Mouse (Mus musculus): ENCODE data around the gene Nip7.
"Not testable (repeated sequence)": the region's sequence is repeated elsewhere in the genome, so short reads cannot be mapped to it uniquely, and the experiment has no call there.

The Nip7 gene

DNA sequence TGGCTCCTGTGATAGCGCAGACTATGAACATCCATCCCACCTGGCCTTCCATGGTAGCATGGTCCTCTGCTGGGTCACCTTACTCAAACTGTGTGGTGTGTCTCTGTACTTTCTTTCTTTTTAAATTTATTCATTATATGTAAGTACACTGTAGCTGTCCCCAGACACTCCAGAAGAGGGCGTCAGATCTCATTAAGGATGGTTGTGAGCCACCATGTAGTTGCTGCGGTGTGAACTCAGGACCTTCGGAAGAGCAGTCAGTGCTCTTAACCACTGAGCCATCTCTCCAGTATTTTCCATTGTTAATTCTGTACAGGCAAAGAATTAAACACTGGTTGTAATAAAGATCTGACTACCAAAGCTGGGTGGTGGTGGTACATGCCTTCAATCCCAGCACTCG, 51.4 kb downstream of the Nip7 start:
- Histone ChIP-seq H3K4me1 (replicated peaks; ENCODE audit: low read depth, low read length) (peaks cover 53% of the 10 kb centered on the region), H3K4me3 (replicated peaks; ENCODE audit: low read length) (peak overlapping the region; percentile 76)
- H3K36me3 ChIP-seq (ENCODE audit: insufficient read depth, low read length); H3K9me3 ChIP-seq (ENCODE audit: low read length); H3K27me3 ChIP-seq (ENCODE audit: insufficient read depth, low read length): not testable (repeated sequence)
- peak; percentile 30 for TF ChIP-seq CTCF (conservative IDR thresholded peaks at IDR 0.05; ENCODE audit: low read length)

GRCm38 (mm10) chr8:107108978-107109720, 52.5 kb downstream of the Nip7 start:
- no peaks in the 10 kb centered on the region for H3K36me3 ChIP-seq (ENCODE audit: insufficient read depth, low read length)
- peaks cover 64% of the 10 kb centered on the region for H3K4me1 ChIP-seq (replicated peaks; ENCODE audit: low read depth, low read length)
- H3K27me3 ChIP-seq (ENCODE audit: insufficient read depth, low read length) = no peaks in the 10 kb centered on the region
- H3K4me3 ChIP-seq (replicated peaks; ENCODE audit: low read length) = peak overlapping the region; percentile 76
- TF ChIP-seq NANOG (IDR thresholded peaks at IDR 0.05; ENCODE audit: borderline replicate concordance, low read length) (no peak; the same call in 1 of the 2 replicates), CTCF (conservative IDR thresholded peaks at IDR 0.05; ENCODE audit: low read length) (no peak), POU5F1 (IDR thresholded peaks at IDR 0.05; ENCODE audit: borderline replicate concordance, low read length) (no peak)
- no peaks in the 10 kb centered on the region for H3K9me3 ChIP-seq (ENCODE audit: low read length)

DNA sequence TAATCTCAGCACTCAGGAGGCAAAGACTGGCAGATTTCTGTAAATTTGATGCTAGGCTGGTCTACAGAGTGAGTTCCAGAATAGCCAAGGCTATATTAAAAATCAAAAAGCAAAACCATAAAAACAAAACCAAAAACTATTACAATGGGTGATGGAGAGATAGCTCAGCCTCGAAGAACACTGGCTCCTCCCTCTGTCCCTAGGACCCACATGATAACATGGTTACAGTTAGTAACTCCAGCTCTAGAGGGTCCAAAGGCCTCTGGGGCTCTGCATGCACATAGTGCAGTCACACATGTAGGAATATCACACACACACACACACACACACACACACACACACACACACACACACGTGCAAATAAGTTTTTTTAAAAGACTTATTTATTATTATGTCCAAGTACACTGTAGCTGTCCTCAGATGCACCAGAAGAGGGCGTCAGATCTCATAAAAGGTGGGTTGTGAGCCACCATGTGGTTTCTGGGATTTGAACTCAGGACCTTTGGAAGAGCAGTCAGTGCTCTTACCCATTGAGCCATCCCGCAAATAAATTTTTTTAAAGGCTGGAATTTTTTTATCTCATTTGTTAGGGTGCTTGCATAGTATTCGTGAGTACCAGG, 53.2 kb downstream of the Nip7 start:
- H3K9me3 ChIP-seq (ENCODE audit: low read length) = no peaks in the 10 kb centered on the region

More for the DNA sequence above, 53.2 kb downstream of the Nip7 start:
- H3K36me3 ChIP-seq (ENCODE audit: insufficient read depth, low read length) = no peaks in the 10 kb centered on the region
- peak overlapping the region; percentile 76; the same call in 1 of the 2 replicates for H3K4me3 ChIP-seq (replicated peaks; ENCODE audit: low read length)
- peak; percentile 24 for TF ChIP-seq CTCF (conservative IDR thresholded peaks at IDR 0.05; ENCODE audit: low read length)
- TF ChIP-seq NANOG (IDR thresholded peaks at IDR 0.05; ENCODE audit: borderline replicate concordance, low read length) = no peak
- TF ChIP-seq POU5F1 (IDR thresholded peaks at IDR 0.05; ENCODE audit: borderline replicate concordance, low read length) = no peak
- no peaks in the 10 kb centered on the region for H3K27me3 ChIP-seq (ENCODE audit: insufficient read depth, low read length)
- peaks cover 72% of the 10 kb centered on the region for H3K4me1 ChIP-seq (replicated peaks; ENCODE audit: low read depth, low read length)

Measured in E14TG2a.4 (cell line).